Mouse (Mus musculus): ENCODE measurements at regions not wholly inside any gene's neighbourhood (a gene's known extent, or its start where the extent isn't known, plus 50 kb on each side); places are given as distances from the start of the nearest gene placed in this dataset.

DNA sequence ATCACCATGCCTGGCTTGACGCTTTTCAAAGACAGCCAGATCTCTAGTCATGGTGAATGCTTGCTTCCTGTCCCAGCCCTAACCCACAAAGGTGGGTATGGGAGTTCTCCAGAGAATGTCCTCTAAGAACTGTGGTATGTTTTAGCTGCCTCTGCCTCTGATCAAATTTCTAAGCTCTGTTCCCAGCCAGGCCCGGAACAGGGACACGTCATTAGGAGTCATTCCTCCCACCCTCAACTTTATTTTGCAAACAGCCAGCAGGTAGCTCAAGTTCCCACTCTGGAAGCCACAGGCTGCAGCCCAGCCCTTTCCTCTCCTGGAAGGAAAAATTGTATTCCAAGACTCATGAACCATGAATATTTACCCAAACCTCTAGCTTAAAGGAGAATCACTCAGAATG, 117.2 kb downstream of the Zfp36l2 start:
- TF ChIP-seq CTCF (IDR thresholded peaks at IDR 0.05; ENCODE audit: low read depth) = no peak
- TF ChIP-seq EP300 (IDR thresholded peaks at IDR 0.05; ENCODE audit: low read depth) = no peak
